Mouse (Mus musculus) forebrain, embryonic 14.5 days (tissue): ENCODE data around the gene Pla2g5. TPM values are rescaled to one million over a fixed set of nuclear protein-coding genes. Genes with fewer than 3 reads are reported as not detected.

Experiments
- ATAC-seq: fragments of 200-750 bp; cut with Nextera tagmentation; 2 replicates; pipeline ENCODE4 v1.8.0; 2017; ENCODE audit warnings: mild to moderate bottlenecking, moderate library complexity
- DNase-seq: peaks from one replicate; pipeline ENCODE4 v3.0.0-alpha.2; 2015; ENCODE audit warnings: low spot score
- H3K27ac ChIP-seq: fragments of 300-500 bp; sonication (generic); 2 replicates; pipeline ENCODE4 v1.5.1; 2014; ENCODE audit warnings: low read depth, mild to moderate bottlenecking, control low read depth, low read length, moderate library complexity
- H3K27me3 ChIP-seq: fragments of 300-500 bp; sonication (generic); replicated peaks from 2 replicates; pipeline ENCODE4 v1.6.1; 2014; ENCODE audit warnings: low read length, control low read depth, mixed read lengths; ENCODE audit not compliant: control insufficient read depth, insufficient read depth
- H3K36me3 ChIP-seq: fragments of 300-500 bp; sonication (generic); 2 replicates; pipeline ENCODE4 v1.6.1; 2014; ENCODE audit warnings: low read length, control low read depth; ENCODE audit not compliant: control insufficient read depth, insufficient read depth
- H3K4me1 ChIP-seq: fragments of 300-500 bp; sonication (generic); 2 replicates; pipeline ENCODE4 v1.6.1; 2014; ENCODE audit warnings: antibody characterized with exemption, low read length, control low read depth; ENCODE audit not compliant: control insufficient read depth, insufficient read depth
- H3K4me2 ChIP-seq: fragments of 300-500 bp; sonication (generic); 2 replicates; pipeline ENCODE4 v1.6.1; 2014; ENCODE audit warnings: mild to moderate bottlenecking, control low read depth, low read length
- H3K4me3 ChIP-seq: fragments of 300-500 bp; sonication (generic); 2 replicates; pipeline ENCODE4 v1.5.1; 2014; ENCODE audit warnings: low read depth, low read length, control low read depth
- H3K9ac ChIP-seq: fragments of 300-500 bp; sonication (generic); 2 replicates; pipeline ENCODE4 v1.6.1; 2014; ENCODE audit warnings: mild to moderate bottlenecking, low read length, control low read depth, moderate library complexity
- H3K9me3 ChIP-seq: fragments of 300-500 bp; sonication (generic); replicated peaks from 2 replicates; pipeline ENCODE4 v1.6.1; 2016; ENCODE audit warnings: low read length, control low read depth, mixed read lengths; ENCODE audit not compliant: control insufficient read depth
- WGBS: fragments of 180-500 bp; shearing (Covaris S2); extraction: QIAGEN DNeasy Blood & Tissue Kit; methylation state at CpG from one replicate; pipeline ENCODE4 v1.1.7; 2014; 5-methylcytosine and 5-hydroxymethylcytosine counted together
- polyA plus RNA-seq: library from polyadenylated mRNA; unstranded; fragments of >200 nt; fragmentation: Nextera tagmentation; extraction: Ambion mirVana; gene quantifications from 2 replicates; pipeline ENCODE4 v1.2.1, GENCODE M21; 2014

Pla2g5 gene
- polyA plus RNA-seq, 1 experiment from 2014 or later, result 0.67 TPM

GRCm38 (mm10) chr4:138865991-138866390 is 2.7 kb upstream of the Pla2g5 start:
- no peaks in the 10 kb centered on the region for H3K27me3 ChIP-seq
- no peaks in the 10 kb centered on the region for H3K4me1 ChIP-seq
- no peaks in the 10 kb centered on the region for H3K9me3 ChIP-seq
- no peak overlapping the region for H3K4me2 ChIP-seq
- WGBS, result 84% methylated on average over 6 of the region's 6 CpGs
- no peak overlapping the region for H3K4me3 ChIP-seq
- ATAC-seq, result no peak
- H3K9ac ChIP-seq, result no peak overlapping the region
- H3K36me3 ChIP-seq, result no peaks in the 10 kb centered on the region
- DNase-seq, result no peak
- H3K27ac ChIP-seq, result no peak overlapping the region

- Histone ChIP-seq H3K9ac (no peak overlapping the region), H3K27ac (no peak overlapping the region), H3K36me3 (no peaks in the 10 kb centered on the region), H3K4me1 (no peaks in the 10 kb centered on the region), H3K4me2 (no peak overlapping the region), H3K27me3 (no peaks in the 10 kb centered on the region), H3K9me3 (no peaks in the 10 kb centered on the region), H3K4me3 (no peak overlapping the region)
- ATAC-seq (no peak), DNase-seq (no peak)
- WGBS, result 46% methylated on average over 5 of the region's 5 CpGs
Observed at GRCm38 (mm10) chr4:138865092-138865491, 1.8 kb upstream of the Pla2g5 start.

- H3K4me2 ChIP-seq, result peak overlapping the region; percentile 50
- H3K4me3 ChIP-seq, result peak overlapping the region; percentile 25
- ATAC-seq, result peak; percentile 86
- peak overlapping the region; percentile 9; the same call in 1 of the 2 replicates for H3K27ac ChIP-seq
- no peaks in the 10 kb centered on the region for H3K36me3 ChIP-seq
- 5% methylated on average over 13 of the region's 13 CpGs for WGBS
- peak overlapping the region; percentile 46 for H3K9ac ChIP-seq
- no peaks in the 10 kb centered on the region for H3K9me3 ChIP-seq
- H3K27me3 ChIP-seq, result no peaks in the 10 kb centered on the region
- DNase-seq, result peak; percentile 85
- no peaks in the 10 kb centered on the region for H3K4me1 ChIP-seq
Observed at GRCm38 (mm10) chr4:138859728-138860127, 3.6 kb downstream of the Pla2g5 start.

GRCm38 (mm10) chr4:138859245-138859644 is 4.0 kb downstream of the Pla2g5 start:
- Histone ChIP-seq H3K4me3 (peak overlapping the region; percentile 25), H3K4me1 (no peaks in the 10 kb centered on the region), H3K27ac (peak overlapping the region; percentile 9; the same call in 1 of the 2 replicates), H3K27me3 (no peaks in the 10 kb centered on the region), H3K9ac (peak overlapping the region; percentile 46), H3K36me3 (no peaks in the 10 kb centered on the region), H3K4me2 (peak overlapping the region; percentile 50), H3K9me3 (no peaks in the 10 kb centered on the region)
- peak; percentile 46; the same call in 1 of the 2 replicates for ATAC-seq
- peak; percentile 80 for DNase-seq
- WGBS, result 14% methylated on average over 9 of the region's 9 CpGs

GRCm38 (mm10) chr4:138858446-138858845 is 4.8 kb downstream of the Pla2g5 start:
- Histone ChIP-seq H3K4me3 (no peak overlapping the region), H3K36me3 (no peaks in the 10 kb centered on the region), H3K27ac (no peak overlapping the region), H3K27me3 (no peaks in the 10 kb centered on the region), H3K9ac (no peak overlapping the region), H3K4me2 (no peak overlapping the region), H3K9me3 (no peaks in the 10 kb centered on the region), H3K4me1 (no peaks in the 10 kb centered on the region)
- DNase-seq, result peak; percentile 46
- 77% methylated on average over 15 of the region's 15 CpGs for WGBS
- ATAC-seq, result no peak

GRCm38 (mm10) chr4:138857576-138857975 is 5.7 kb downstream of the Pla2g5 start:
- Histone ChIP-seq H3K9ac (no peak overlapping the region), H3K36me3 (no peaks in the 10 kb centered on the region), H3K9me3 (no peaks in the 10 kb centered on the region), H3K27ac (no peak overlapping the region), H3K4me3 (no peak overlapping the region), H3K27me3 (no peaks in the 10 kb centered on the region), H3K4me2 (no peak overlapping the region), H3K4me1 (no peaks in the 10 kb centered on the region)
- WGBS, result 80% methylated on average over 10 of the region's 10 CpGs
- ATAC-seq (no peak), DNase-seq (no peak)

GRCm38 (mm10) chr4:138856491-138856890 is 6.8 kb downstream of the Pla2g5 start:
- no peak overlapping the region for H3K4me3 ChIP-seq
- H3K27ac ChIP-seq, result no peak overlapping the region
- H3K36me3 ChIP-seq, result no peaks in the 10 kb centered on the region
- no peak for ATAC-seq
- H3K27me3 ChIP-seq, result no peaks in the 10 kb centered on the region
- 33% methylated on average over 7 of the region's 7 CpGs for WGBS
- no peak overlapping the region for H3K4me2 ChIP-seq
- DNase-seq, result peak; percentile 86
- no peaks in the 10 kb centered on the region for H3K4me1 ChIP-seq
- no peak overlapping the region for H3K9ac ChIP-seq
- no peaks in the 10 kb centered on the region for H3K9me3 ChIP-seq

GRCm38 (mm10) chr4:138855092-138855632 is 8.1 kb downstream of the Pla2g5 start:
- DNase-seq (no peak), ATAC-seq (no peak)
- H3K9me3 ChIP-seq, result no peaks in the 10 kb centered on the region
- WGBS, result 86% methylated on average over 9 of the region's 9 CpGs
- no peak overlapping the region for H3K27ac ChIP-seq
- no peak overlapping the region for H3K4me2 ChIP-seq
- no peak overlapping the region for H3K4me3 ChIP-seq
- no peaks in the 10 kb centered on the region for H3K36me3 ChIP-seq
- H3K4me1 ChIP-seq, result no peaks in the 10 kb centered on the region
- no peaks in the 10 kb centered on the region for H3K27me3 ChIP-seq
- no peak overlapping the region for H3K9ac ChIP-seq

- DNase-seq, result no peak
- no peaks in the 10 kb centered on the region for H3K9me3 ChIP-seq
- no peak overlapping the region for H3K4me2 ChIP-seq
- H3K36me3 ChIP-seq, result no peaks in the 10 kb centered on the region
- H3K27ac ChIP-seq, result no peak overlapping the region
- WGBS, result 78% methylated on average over 6 of the region's 6 CpGs
- no peak overlapping the region for H3K9ac ChIP-seq
- H3K27me3 ChIP-seq, result no peaks in the 10 kb centered on the region
- no peak overlapping the region for H3K4me3 ChIP-seq
- no peak for ATAC-seq
- H3K4me1 ChIP-seq, result no peaks in the 10 kb centered on the region
Observed at GRCm38 (mm10) chr4:138852961-138853360, 10.3 kb downstream of the Pla2g5 start.
